Mouse (Mus musculus): ENCODE measurements at regions not wholly inside any gene's neighbourhood (a gene's known extent, or its start where the extent isn't known, plus 50 kb on each side); places are given as distances from the start of the nearest gene placed in this dataset.
"Not testable (repeated sequence)": the region's sequence is repeated elsewhere in the genome, so short reads cannot be mapped to it uniquely, and the experiment has no call there.

GRCm38 (mm10) chr3:18751660-18752259 lies 803.5 kb downstream of the Cypt12 start:
- no peaks in the 10 kb centered on the region for H3K4me1 ChIP-seq (ENCODE audit: control insufficient read depth, insufficient read depth, insufficient read length, low read length)
- TF ChIP-seq CTCF (IDR thresholded peaks at IDR 0.05; ENCODE audit: extremely low read depth, insufficient read length, insufficient replicate concordance, low read depth, low read length) = no peak
- TF ChIP-seq POLR2A (IDR thresholded peaks at IDR 0.05; ENCODE audit: low read depth, low read length) = no peak
- H3K36me3 ChIP-seq (ENCODE audit: control insufficient read depth, insufficient read depth, low read length) = no peaks in the 10 kb centered on the region
- no peak overlapping the region for H3K4me3 ChIP-seq (ENCODE audit: low read depth, low read length)
- 82% methylated on average over 6 of the region's 6 CpGs for WGBS
- no peaks in the 10 kb centered on the region for H3K27me3 ChIP-seq (ENCODE audit: control insufficient read depth, insufficient read depth, low read length)
- no peak overlapping the region for H3K27ac ChIP-seq (ENCODE audit: insufficient read depth, low read depth, low read length)

- H3K36me3 ChIP-seq (ENCODE audit: control insufficient read depth, insufficient read depth, low read length) = no peaks in the 10 kb centered on the region
- H3K4me3 ChIP-seq (ENCODE audit: low read depth, low read length) = no peak overlapping the region
- WGBS = 83% methylated on average over 3 of the region's 3 CpGs
- no peaks in the 10 kb centered on the region for H3K27me3 ChIP-seq (ENCODE audit: control insufficient read depth, insufficient read depth, low read length)
- no peak overlapping the region for H3K27ac ChIP-seq (ENCODE audit: insufficient read depth, low read depth, low read length)
- no peaks in the 10 kb centered on the region for H3K4me1 ChIP-seq (ENCODE audit: control insufficient read depth, insufficient read depth, insufficient read length, low read length)
- TF ChIP-seq CTCF (IDR thresholded peaks at IDR 0.05; ENCODE audit: extremely low read depth, insufficient read length, insufficient replicate concordance, low read depth, low read length) (no peak), POLR2A (IDR thresholded peaks at IDR 0.05; ENCODE audit: low read depth, low read length) (no peak)
Measured at GRCm38 (mm10) chr3:18764301-18765078, 816.3 kb downstream of the Cypt12 start.

- H3K27me3 ChIP-seq (ENCODE audit: control insufficient read depth, insufficient read depth, low read length) = no peaks in the 10 kb centered on the region
- TF ChIP-seq POLR2A (IDR thresholded peaks at IDR 0.05; ENCODE audit: low read depth, low read length) = no peak
- no peak for TF ChIP-seq CTCF (IDR thresholded peaks at IDR 0.05; ENCODE audit: extremely low read depth, insufficient read length, insufficient replicate concordance, low read depth, low read length)
Measured at GRCm38 (mm10) chr3:18778481-18778880, 830.3 kb downstream of the Cypt12 start.

GRCm38 (mm10) chr3:18787531-18788176 lies 839.4 kb downstream of the Cypt12 start:
- Histone ChIP-seq H3K4me1 (ENCODE audit: control insufficient read depth, insufficient read depth, insufficient read length, low read length) (no peaks in the 10 kb centered on the region), H3K36me3 (ENCODE audit: control insufficient read depth, insufficient read depth, low read length) (no peaks in the 10 kb centered on the region), H3K27me3 (ENCODE audit: control insufficient read depth, insufficient read depth, low read length) (no peaks in the 10 kb centered on the region), H3K27ac (ENCODE audit: insufficient read depth, low read depth, low read length) (no peak overlapping the region), H3K4me3 (ENCODE audit: low read depth, low read length) (no peak overlapping the region)
- 62% methylated on average over 8 of the region's 8 CpGs for WGBS
- TF ChIP-seq POLR2A (IDR thresholded peaks at IDR 0.05; ENCODE audit: low read depth, low read length) (no peak), CTCF (IDR thresholded peaks at IDR 0.05; ENCODE audit: extremely low read depth, insufficient read length, insufficient replicate concordance, low read depth, low read length) (no peak)

More at GRCm38 (mm10) chr3:18778481-18778880, 830.3 kb downstream of the Cypt12 start:
- WGBS = 74% methylated on average over 1 of the region's 1 CpGs
- H3K4me3 ChIP-seq (ENCODE audit: low read depth, low read length) = no peak overlapping the region
- no peaks in the 10 kb centered on the region for H3K36me3 ChIP-seq (ENCODE audit: control insufficient read depth, insufficient read depth, low read length)
- no peak overlapping the region for H3K27ac ChIP-seq (ENCODE audit: insufficient read depth, low read depth, low read length)
- no peaks in the 10 kb centered on the region for H3K4me1 ChIP-seq (ENCODE audit: control insufficient read depth, insufficient read depth, insufficient read length, low read length)

GRCm38 (mm10) chr3:18802794-18803193 lies 825.7 kb downstream of the 1700064H15Rik start:
- Histone ChIP-seq H3K27ac (ENCODE audit: insufficient read depth, low read depth, low read length) (no peak overlapping the region), H3K36me3 (ENCODE audit: control insufficient read depth, insufficient read depth, low read length) (no peaks in the 10 kb centered on the region), H3K4me1 (ENCODE audit: control insufficient read depth, insufficient read depth, insufficient read length, low read length) (no peaks in the 10 kb centered on the region), H3K27me3 (ENCODE audit: control insufficient read depth, insufficient read depth, low read length) (no peaks in the 10 kb centered on the region), H3K4me3 (ENCODE audit: low read depth, low read length) (no peak overlapping the region)
- 68% methylated on average over 3 of the region's 3 CpGs for WGBS
- TF ChIP-seq CTCF (IDR thresholded peaks at IDR 0.05; ENCODE audit: extremely low read depth, insufficient read length, insufficient replicate concordance, low read depth, low read length) (no peak), POLR2A (IDR thresholded peaks at IDR 0.05; ENCODE audit: low read depth, low read length) (no peak)

GRCm38 (mm10) chr3:18828788-18829320 lies 799.6 kb downstream of the 1700064H15Rik start:
- not testable (repeated sequence) for H3K4me1 ChIP-seq (ENCODE audit: control insufficient read depth, insufficient read depth, insufficient read length, low read length); H3K36me3 ChIP-seq (ENCODE audit: control insufficient read depth, insufficient read depth, low read length); H3K27me3 ChIP-seq (ENCODE audit: control insufficient read depth, insufficient read depth, low read length); H3K4me3 ChIP-seq (ENCODE audit: low read depth, low read length); H3K27ac ChIP-seq (ENCODE audit: insufficient read depth, low read depth, low read length)
- 34% methylated on average over 2 of the region's 2 CpGs for WGBS

All from small intestine, adult 2 months (tissue).